Mouse (Mus musculus) ES-E14 (cell line): ENCODE results near the gene Gch1.

Experiments
- CHD2 ChIP-seq: IDR thresholded peaks from 2 replicates; pipeline ENCODE4 v1.6.1; 2014; ENCODE audit warnings: mild to moderate bottlenecking, low read depth, low read length, inconsistent platforms
- HCFC1 ChIP-seq: IDR thresholded peaks from 2 replicates; pipeline ENCODE4 v1.6.1; 2012; ENCODE audit warnings: low read length, inconsistent platforms, borderline replicate concordance; ENCODE audit not compliant: insufficient read depth
- MAFK ChIP-seq: IDR thresholded peaks from 2 replicates; pipeline ENCODE4 v1.6.1; 2014; ENCODE audit warnings: mild to moderate bottlenecking, low read depth, low read length, inconsistent platforms; ENCODE audit not compliant: insufficient read depth
- ZNF384 ChIP-seq: IDR thresholded peaks from 2 replicates; pipeline ENCODE4 v1.6.1; 2012; ENCODE audit warnings: low read depth, low read length, inconsistent platforms

DNA sequence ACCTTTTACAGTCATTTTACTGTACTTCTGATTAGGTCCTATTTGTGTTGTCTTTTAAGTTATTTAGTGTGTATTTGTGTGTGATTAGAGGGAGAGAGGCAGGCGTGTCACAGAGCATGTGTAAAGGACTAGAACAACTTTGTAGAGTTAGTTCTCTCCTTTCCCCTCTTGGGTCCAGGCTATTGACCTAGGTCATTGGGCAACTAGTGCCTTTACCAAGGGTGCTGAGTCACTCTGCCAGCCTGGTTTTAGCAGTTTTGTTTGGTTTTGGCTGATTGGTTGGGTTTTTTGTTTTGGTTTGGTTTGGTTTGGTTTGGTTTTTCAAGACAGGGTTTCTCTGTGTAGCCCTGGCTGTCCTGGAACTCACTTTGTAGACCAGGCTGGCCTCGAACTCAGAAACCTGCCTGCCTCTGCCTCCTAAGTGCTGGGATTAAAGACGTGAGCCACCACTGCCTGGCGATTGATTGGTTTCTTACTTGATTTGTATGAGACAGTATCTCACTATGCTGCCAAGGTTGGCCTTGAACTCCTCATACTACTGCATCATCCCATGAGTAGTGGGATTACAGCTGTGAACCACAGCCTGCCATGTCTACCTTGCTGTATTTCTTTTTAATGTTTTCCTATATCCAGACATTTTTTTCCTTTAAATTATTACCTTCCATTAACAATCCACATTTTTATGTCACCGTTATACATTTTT lies 16.2 kb upstream of the Gch1 start:
- no peak for TF ChIP-seq CHD2
- TF ChIP-seq MAFK = no peak
- no peak for TF ChIP-seq HCFC1
- TF ChIP-seq ZNF384 = no peak
